Mouse (Mus musculus) stomach, postnatal 0 days (tissue): ENCODE results near the gene 0610010K14Rik. TPM values are rescaled to one million over a fixed set of nuclear protein-coding genes. Genes with fewer than 3 reads are reported as not detected.
A peak's percentile ranks its signal among the peaks of the same experiment; 100 is the strongest.

Source experiments
- ATAC-seq: fragments of 200-750 bp; cut with Nextera tagmentation; 2 replicates; pipeline ENCODE4 v1.8.0; 2017; ENCODE audit not compliant: low FRiP score, low TSS enrichment
- DNase-seq: peaks from one replicate; pipeline ENCODE4 v3.0.0-alpha.2; 2016; ENCODE audit warnings: low spot score
- H3K27ac ChIP-seq: fragments of 300-500 bp; sonication (generic); replicated peaks from 2 replicates; pipeline ENCODE4 v1.5.1; 2014; ENCODE audit warnings: mild to moderate bottlenecking, control low read depth
- H3K27me3 ChIP-seq: fragments of 300-500 bp; sonication (generic); 2 replicates; pipeline ENCODE4 v1.6.1; 2014; ENCODE audit warnings: low read length; ENCODE audit not compliant: control insufficient read depth, insufficient read depth
- H3K36me3 ChIP-seq: fragments of 300-500 bp; sonication (generic); 2 replicates; pipeline ENCODE4 v1.6.1; 2014; ENCODE audit warnings: low read length, mixed read lengths; ENCODE audit not compliant: control insufficient read depth, insufficient read depth
- H3K4me1 ChIP-seq: fragments of 300-500 bp; sonication (generic); replicated peaks from 2 replicates; pipeline ENCODE4 v1.6.1; 2014; ENCODE audit warnings: antibody characterized with exemption; ENCODE audit not compliant: control insufficient read depth, insufficient read depth
- H3K4me2 ChIP-seq: fragments of 300-500 bp; sonication (generic); replicated peaks from 2 replicates; pipeline ENCODE4 v1.6.1; 2014; ENCODE audit warnings: low read depth, mild to moderate bottlenecking, control low read depth, moderate library complexity
- H3K4me3 ChIP-seq: fragments of 300-500 bp; sonication (generic); 2 replicates; pipeline ENCODE4 v1.5.1; 2014; ENCODE audit warnings: low read depth, low read length, control low read depth
- H3K9ac ChIP-seq: fragments of 300-500 bp; sonication (generic); 2 replicates; pipeline ENCODE4 v1.6.1; 2014; ENCODE audit warnings: mild to moderate bottlenecking, low read length, control low read depth, mixed read lengths
- H3K9me3 ChIP-seq: fragments of 300-500 bp; sonication (generic); 2 replicates; pipeline ENCODE4 v1.6.1; 2016; ENCODE audit warnings: low read length; ENCODE audit not compliant: control insufficient read depth
- CTCF ChIP-seq: IDR thresholded peaks from 2 replicates; pipeline ENCODE4 v1.5.1; 2016; ENCODE audit warnings: antibody characterized with exemption, low read depth, mild to moderate bottlenecking, moderate library complexity
- EP300 ChIP-seq: optimal IDR thresholded peaks from 2 replicates; pipeline ENCODE3; 2016; ENCODE audit warnings: antibody characterized with exemption
- WGBS: fragments of 180-500 bp; shearing (Covaris S2); extraction: QIAGEN DNeasy Blood & Tissue Kit; methylation state at CpG from one replicate; pipeline ENCODE4 v1.1.7; 2014; 5-methylcytosine and 5-hydroxymethylcytosine counted together
- polyA plus RNA-seq: library from polyadenylated mRNA; unstranded; fragments of >200 nt; fragmentation: Nextera tagmentation; extraction: Ambion mirVana; gene quantifications from 2 replicates; pipeline ENCODE4 v1.2.1, GENCODE M21; 2015

The 0610010K14Rik gene
- polyA plus RNA-seq, 1 experiment from 2014 or later = 83.6 TPM

DNA sequence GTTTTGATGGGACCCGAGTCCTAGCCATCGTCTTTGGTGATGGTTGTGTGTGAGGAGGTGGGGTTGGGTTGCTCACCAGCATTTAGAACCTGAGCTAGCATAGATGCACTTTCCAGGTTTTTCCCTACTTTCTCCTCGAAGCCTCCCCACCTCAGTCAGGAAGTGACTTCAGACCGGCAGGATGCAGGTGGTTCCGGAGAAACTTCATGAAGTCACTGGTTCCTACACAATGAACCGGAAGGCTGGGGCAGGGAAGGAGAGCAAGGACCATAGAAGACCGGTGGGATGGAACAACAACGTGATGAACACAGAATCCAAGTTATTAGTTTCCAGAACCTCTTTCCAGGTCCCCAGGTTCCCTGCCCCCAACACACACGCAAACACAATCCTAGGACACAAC is 14.0 kb downstream of the 0610010K14Rik start:
- no peak for DNase-seq
- Histone ChIP-seq H3K4me1 (no peaks in the 10 kb centered on the region; the same call in 1 of the 2 replicates), H3K9me3 (no peaks in the 10 kb centered on the region), H3K27ac (0 out of 2 replicates have a peak overlapping the region, but pooled peaks have one; percentile 13), H3K9ac (no peak overlapping the region), H3K36me3 (no peaks in the 10 kb centered on the region), H3K4me3 (no peak overlapping the region), H3K27me3 (no peaks in the 10 kb centered on the region), H3K4me2 (no peak overlapping the region)
- no peak for TF ChIP-seq EP300
- TF ChIP-seq CTCF = no peak
- no peak for ATAC-seq
- 80% methylated on average over 9 of the region's 9 CpGs for WGBS

DNA sequence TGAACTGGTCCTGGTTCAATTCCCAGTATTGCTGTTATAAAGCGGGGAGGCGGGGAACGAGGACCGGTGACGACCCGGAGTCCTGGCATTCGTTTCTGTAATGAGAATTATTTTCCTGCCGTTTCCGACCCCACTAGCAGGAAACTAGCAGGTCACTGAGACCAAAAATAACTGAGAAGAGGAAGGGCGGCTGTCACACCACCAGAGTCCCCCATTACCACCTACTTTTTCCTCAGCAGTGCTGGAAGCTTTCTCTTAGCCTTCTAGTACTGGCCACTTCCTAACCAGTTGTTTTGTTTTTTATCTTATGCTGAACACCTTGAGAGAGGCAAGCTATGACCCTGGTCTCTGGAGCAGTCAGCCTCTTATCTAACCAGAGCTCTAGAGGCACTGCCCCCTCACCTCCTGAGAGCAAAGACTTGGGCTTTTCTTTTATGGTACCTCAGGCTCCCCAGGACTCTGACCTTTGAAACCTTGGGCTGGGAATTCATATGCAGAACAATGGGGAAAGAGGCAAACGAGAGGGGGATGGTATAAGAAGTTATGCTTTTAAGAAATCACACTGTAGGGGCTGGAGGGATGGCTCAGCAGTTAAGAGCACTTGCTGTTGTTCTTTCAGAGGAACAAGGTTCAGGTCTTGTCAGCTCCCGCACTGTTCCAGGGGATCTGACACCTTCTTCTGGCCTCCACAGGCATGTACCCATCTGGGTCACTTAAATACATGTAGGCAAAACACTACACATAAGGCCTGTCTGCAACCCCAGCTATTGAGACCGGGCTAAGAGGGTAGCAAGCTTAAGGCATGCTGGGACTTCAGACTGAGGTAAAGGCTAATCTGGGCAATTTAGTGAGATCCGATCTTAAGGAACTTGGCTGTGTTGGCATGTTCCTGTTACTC is 15.9 kb downstream of the 0610010K14Rik start:
- peak overlapping the region; percentile 92 for H3K4me2 ChIP-seq
- peak overlapping the region; percentile 84 for H3K27ac ChIP-seq
- WGBS = 14% methylated on average over 14 of the region's 14 CpGs
- ATAC-seq = peak; percentile 18
- peak overlapping the region; percentile 48 for H3K4me3 ChIP-seq
- no peak for TF ChIP-seq CTCF
- no peaks in the 10 kb centered on the region for H3K27me3 ChIP-seq
- DNase-seq = no peak
- H3K36me3 ChIP-seq = no peaks in the 10 kb centered on the region
- peak overlapping the region; percentile 53 for H3K9ac ChIP-seq
- H3K9me3 ChIP-seq = no peaks in the 10 kb centered on the region
- H3K4me1 ChIP-seq = no peaks in the 10 kb centered on the region; the same call in 1 of the 2 replicates

DNA sequence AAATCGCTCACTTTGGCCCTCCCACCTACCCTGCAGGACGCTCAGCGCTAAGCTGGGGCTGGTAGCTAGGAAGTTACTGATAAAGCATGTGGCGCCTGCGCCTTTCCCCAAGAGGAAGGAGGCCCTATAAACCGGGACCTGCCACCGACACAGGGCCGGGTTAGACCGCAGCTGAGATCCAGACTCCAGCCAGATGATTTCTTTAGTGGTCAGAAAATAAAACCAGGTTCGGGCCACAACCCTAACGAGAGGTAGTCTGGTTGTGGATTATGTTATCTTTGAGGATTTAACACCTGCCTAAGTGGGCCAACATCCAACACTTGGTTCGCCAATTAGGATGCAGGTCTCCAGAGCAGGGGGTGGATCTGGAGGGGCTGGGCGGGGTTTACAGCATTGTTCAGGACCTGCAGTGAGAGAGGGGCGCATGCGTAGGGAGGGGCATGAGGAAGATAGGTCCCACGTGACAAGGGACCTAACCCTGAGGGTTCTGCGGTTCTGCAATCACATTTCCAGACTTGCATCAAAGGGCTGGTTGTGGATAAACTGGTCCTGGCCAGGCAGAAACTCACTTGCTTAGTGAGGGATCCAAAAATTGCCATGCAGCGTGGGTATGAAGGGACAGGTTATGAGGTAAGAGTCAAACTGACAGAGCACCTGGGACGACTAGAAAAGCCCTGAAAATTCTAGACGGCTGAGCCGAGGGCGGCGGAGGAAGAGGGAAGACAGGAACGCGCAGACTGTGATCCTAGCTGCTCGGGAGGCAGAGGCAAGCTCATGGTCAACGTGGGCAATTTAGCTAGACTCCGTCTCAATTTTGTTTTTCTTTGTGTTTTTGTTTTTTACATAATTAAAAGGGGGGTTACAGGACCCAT is 16.7 kb downstream of the 0610010K14Rik start, which contains the start of gene Slc16a13:
Gene Slc16a13 (minus strand): TSS at position 334 of the 872 bp plus-strand sequence.
- ATAC-seq (peak; percentile 92), DNase-seq (peak; percentile 95)
- Histone ChIP-seq H3K9me3 (no peaks in the 10 kb centered on the region), H3K4me1 (no peaks in the 10 kb centered on the region), H3K27ac (peak within 1 kb of the TSS; percentile 84), H3K36me3 (no peaks in the 10 kb centered on the region), H3K9ac (peak within 1 kb of the TSS; percentile 67), H3K4me3 (peak within 1 kb of the TSS; percentile 48), H3K4me2 (peak within 1 kb of the TSS; percentile 92), H3K27me3 (no peaks in the 10 kb centered on the region)
- under 1% methylated on average over 28 of the region's 28 CpGs for WGBS
- TF ChIP-seq CTCF = no peak
- TF ChIP-seq EP300 = no peak

DNA sequence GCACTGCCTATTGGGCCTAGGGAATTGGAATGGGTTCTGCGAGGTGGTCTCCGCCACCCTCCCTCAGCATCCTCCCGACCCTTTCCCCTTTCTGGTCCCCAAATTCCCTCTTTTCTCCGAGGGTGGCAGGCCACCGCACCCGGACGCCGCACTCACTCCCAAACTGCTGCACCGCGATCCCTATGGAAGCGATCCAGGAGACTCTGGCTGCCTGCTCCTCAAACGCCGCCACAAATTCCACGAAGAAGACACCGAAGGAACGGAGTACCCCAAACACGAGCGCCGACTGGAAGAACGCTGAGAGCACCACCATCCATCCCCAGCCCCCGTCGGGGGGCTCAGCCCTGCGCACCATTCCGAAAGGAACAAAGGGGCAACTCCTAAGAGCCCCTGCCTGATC is 17.4 kb downstream of the 0610010K14Rik start:
- no peak for DNase-seq
- H3K4me1 ChIP-seq = no peaks in the 10 kb centered on the region
- no peak for ATAC-seq
- no peaks in the 10 kb centered on the region for H3K9me3 ChIP-seq
- H3K27ac ChIP-seq = peak overlapping the region; percentile 84
- H3K4me2 ChIP-seq = peak overlapping the region; percentile 92
- no peak for TF ChIP-seq EP300
- no peak for TF ChIP-seq CTCF
- peak overlapping the region; percentile 67 for H3K9ac ChIP-seq
- no peaks in the 10 kb centered on the region for H3K27me3 ChIP-seq
- H3K36me3 ChIP-seq = no peaks in the 10 kb centered on the region
- peak overlapping the region; percentile 48 for H3K4me3 ChIP-seq
- WGBS = 2% methylated on average over 23 of the region's 24 CpGs

DNA sequence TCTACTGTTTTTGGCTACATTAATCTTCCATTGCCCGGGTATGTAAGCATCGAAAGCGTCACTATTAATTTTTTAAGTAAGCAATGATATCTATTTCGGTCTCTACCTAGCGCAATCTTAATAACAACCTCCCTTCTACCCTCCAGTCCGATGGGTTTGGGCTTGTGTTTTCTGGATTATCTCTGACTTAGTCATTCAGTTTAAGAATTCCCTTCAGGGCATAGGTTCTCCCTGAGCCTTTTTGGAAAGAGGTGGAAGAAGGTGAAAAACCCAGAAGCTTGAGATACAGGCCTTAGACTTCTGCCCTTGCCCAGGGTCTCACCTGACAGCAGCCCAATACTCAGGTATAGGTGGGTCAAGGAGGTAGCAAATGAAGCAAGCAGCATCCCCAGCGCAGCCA is 17.8 kb downstream of the 0610010K14Rik start:
- DNase-seq (no peak), ATAC-seq (no peak)
- H3K4me2 ChIP-seq = peak overlapping the region; percentile 92
- no peak for TF ChIP-seq EP300
- TF ChIP-seq CTCF = no peak
- H3K4me1 ChIP-seq = no peaks in the 10 kb centered on the region
- WGBS = 55% methylated on average over 7 of the region's 7 CpGs
- H3K36me3 ChIP-seq = no peaks in the 10 kb centered on the region
- peak overlapping the region; percentile 67 for H3K9ac ChIP-seq
- H3K27me3 ChIP-seq = no peaks in the 10 kb centered on the region
- peak overlapping the region; percentile 48 for H3K4me3 ChIP-seq
- H3K9me3 ChIP-seq = no peaks in the 10 kb centered on the region
- H3K27ac ChIP-seq = peak overlapping the region; percentile 84
